Mouse (Mus musculus) ovary, postnatal 36 days (tissue): Measurements from ENCODE around the gene Cdh3.

Experiments used
- DNase-seq: peaks from one replicate; pipeline ENCODE4 v3.0.0; 2022; ENCODE audit warnings: low spot score, mixed read lengths

Cdh3 gene

GRCm38 (mm10) chr8:106606601-106607145 is 96.0 kb downstream of the Cdh3 start:
- no peak for DNase-seq
